Mouse (Mus musculus) embryonic fibroblast, embryonic 13.5 days (primary cell): ENCODE data around the gene Pilrb1. TPM values are rescaled to one million over a fixed set of nuclear protein-coding genes. Genes with fewer than 3 reads are reported as not detected.
A peak's percentile ranks its signal among the peaks of the same experiment; 100 is the strongest.
"Not testable (repeated sequence)": the region's sequence is repeated elsewhere in the genome, so short reads cannot be mapped to it uniquely, and the experiment has no call there.

Experiments
- H3K27ac ChIP-seq: 2 replicates; pipeline ENCODE4 v1.5.1; 2012; ENCODE audit warnings: low read length, control low read depth, inconsistent platforms; ENCODE audit not compliant: insufficient read depth
- H3K4me1 ChIP-seq: 2 replicates; pipeline ENCODE4 v1.6.1; 2011; ENCODE audit warnings: low read length; ENCODE audit not compliant: control insufficient read depth, insufficient read depth
- H3K4me3 ChIP-seq: 2 replicates; pipeline ENCODE4 v1.5.1; 2011; ENCODE audit warnings: mild to moderate bottlenecking, control low read depth, low read length; ENCODE audit not compliant: insufficient read depth
- CTCF ChIP-seq: IDR thresholded peaks from 2 replicates; pipeline ENCODE4 v1.5.1; 2011; ENCODE audit warnings: mild to moderate bottlenecking, control low read depth, low read length, moderate library complexity, borderline replicate concordance; ENCODE audit not compliant: insufficient read depth
- POLR2A ChIP-seq: IDR thresholded peaks from 2 replicates; pipeline ENCODE4 v1.6.1; 2011; ENCODE audit warnings: low read depth, mild to moderate bottlenecking, control low read depth, low read length, moderate library complexity
- polyA plus RNA-seq: library from polyadenylated mRNA; stranded (reverse); fragments of >200 nt; gene quantifications from 2 replicates; pipeline ENCODE4 v1.2.4, GENCODE M21; 2011; ENCODE audit warnings: low read depth; ENCODE audit not compliant: missing spikeins, insufficient read length

Gene Pilrb1
- not detected in 2 replicates for polyA plus RNA-seq

DNA sequence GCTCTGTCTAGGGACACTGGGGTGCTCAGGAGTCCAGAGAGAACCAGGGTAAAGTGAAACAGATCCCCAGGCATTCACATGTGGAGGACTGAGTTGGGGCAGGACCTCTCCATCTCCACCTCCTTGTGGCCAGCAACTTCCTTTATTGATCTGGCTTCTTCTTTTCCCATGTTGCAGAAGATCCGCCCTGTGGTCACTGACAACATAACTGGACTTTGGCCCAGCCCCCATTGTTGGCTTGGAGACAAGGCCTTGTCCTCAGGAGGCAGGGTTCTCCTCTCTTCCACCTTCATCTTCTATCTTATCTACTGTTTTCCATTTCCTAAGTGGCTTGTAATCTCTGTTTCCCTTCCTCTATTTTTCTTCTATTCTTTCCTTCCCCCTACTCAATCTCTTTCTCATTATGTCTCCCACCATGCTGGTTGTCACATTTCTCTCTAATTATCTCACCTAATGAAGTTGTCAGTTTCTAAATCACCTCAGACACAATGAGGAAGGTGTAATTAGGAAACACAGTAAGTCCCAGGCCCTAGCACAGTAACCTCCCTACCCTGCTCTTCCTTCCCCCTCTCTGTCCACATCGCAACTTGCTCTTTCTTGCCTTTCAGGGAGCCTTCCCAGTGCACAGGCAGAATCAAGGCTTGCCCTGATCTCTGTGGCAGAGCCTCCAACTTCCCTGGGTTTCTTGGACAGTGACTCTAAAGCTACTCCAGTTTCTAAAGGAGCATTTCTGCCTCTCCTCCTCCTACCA is at the start of gene Pilrb1:
Pilrb1 (minus strand) TSS at position 147 of the 751 bp plus-strand sequence.
- not testable (repeated sequence) for H3K4me3 ChIP-seq, H3K27ac ChIP-seq, H3K4me1 ChIP-seq

GRCm38 (mm10) chr5:137897812-137898211 is 39.9 kb upstream of the Pilrb1 start:
- TF ChIP-seq POLR2A = no peak
- TF ChIP-seq CTCF = no peak
- no peak overlapping the region for H3K27ac ChIP-seq
- H3K4me1 ChIP-seq = no peaks in the 10 kb centered on the region
- H3K4me3 ChIP-seq = no peak overlapping the region

GRCm38 (mm10) chr5:137892954-137893353 is 35.0 kb upstream of the Pilrb1 start:
- TF ChIP-seq CTCF (no peak), POLR2A (no peak)
- Histone ChIP-seq H3K4me3 (no peak overlapping the region), H3K27ac (no peak overlapping the region), H3K4me1 (no peaks in the 10 kb centered on the region)

DNA sequence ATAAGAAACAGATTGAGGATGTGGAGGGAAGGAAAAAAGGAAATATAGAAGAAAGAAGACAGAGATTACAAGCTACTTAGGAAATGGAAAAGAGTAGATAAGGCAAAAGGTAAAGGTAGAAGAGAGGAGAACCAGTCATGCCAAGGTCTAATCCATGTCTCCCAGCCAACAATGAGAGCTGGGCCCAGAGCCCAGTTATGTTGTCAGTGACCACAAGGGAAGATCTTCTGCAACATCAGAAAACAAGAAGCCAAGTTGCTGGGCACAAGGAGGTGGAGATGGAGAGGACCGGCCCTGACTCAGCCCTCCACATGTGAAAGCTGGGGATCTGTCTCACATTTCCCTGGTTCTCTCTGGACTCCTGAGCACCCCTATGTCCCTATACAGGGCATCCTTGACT is 29.8 kb upstream of the Pilrb1 start:
- TF ChIP-seq CTCF = no peak
- H3K27ac ChIP-seq = no peak overlapping the region
- H3K4me1 ChIP-seq = no peaks in the 10 kb centered on the region
- no peak overlapping the region for H3K4me3 ChIP-seq

DNA sequence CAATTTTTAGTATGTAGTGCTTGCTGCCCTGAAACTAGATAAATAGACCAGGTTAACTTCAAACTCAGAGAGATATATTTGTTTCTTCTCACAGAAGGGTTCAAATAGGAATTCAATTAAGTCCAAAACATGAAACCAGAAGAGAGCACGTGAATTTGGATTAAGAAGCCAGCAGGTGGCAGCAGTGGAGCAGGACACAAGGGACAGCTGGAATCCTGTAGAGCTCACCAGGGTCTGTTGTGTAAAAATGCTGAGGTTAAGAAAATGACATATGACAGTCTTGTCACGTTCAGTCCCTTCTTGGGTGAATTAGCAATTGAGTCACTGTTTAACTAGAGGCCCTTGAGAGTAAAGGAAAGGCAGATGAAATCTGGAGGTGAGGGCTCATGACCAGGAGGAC is 28.0 kb upstream of the Pilrb1 start:
- H3K27ac ChIP-seq = no peak overlapping the region
- H3K4me1 ChIP-seq = no peaks in the 10 kb centered on the region
- TF ChIP-seq CTCF (peak; percentile 22; the same call in 1 of the 2 replicates), POLR2A (no peak)
- H3K4me3 ChIP-seq = no peak overlapping the region

GRCm38 (mm10) chr5:137883345-137883744 is 25.4 kb upstream of the Pilrb1 start:
- no peaks in the 10 kb centered on the region for H3K4me1 ChIP-seq
- TF ChIP-seq POLR2A (no peak), CTCF (no peak)
- no peak overlapping the region for H3K4me3 ChIP-seq
- H3K27ac ChIP-seq = no peak overlapping the region

- no peak overlapping the region for H3K27ac ChIP-seq
Observed at GRCm38 (mm10) chr5:137882922-137883321, 25.0 kb upstream of the Pilrb1 start.

GRCm38 (mm10) chr5:137877860-137878259 is 20.0 kb upstream of the Pilrb1 start:
- Histone ChIP-seq H3K27ac (no peak overlapping the region), H3K4me1 (no peaks in the 10 kb centered on the region), H3K4me3 (no peak overlapping the region)
- TF ChIP-seq CTCF (no peak), POLR2A (no peak)

More at GRCm38 (mm10) chr5:137882922-137883321, 25.0 kb upstream of the Pilrb1 start:
- H3K4me1 ChIP-seq = no peaks in the 10 kb centered on the region
- no peak overlapping the region for H3K4me3 ChIP-seq
- TF ChIP-seq CTCF (no peak), POLR2A (no peak)

DNA sequence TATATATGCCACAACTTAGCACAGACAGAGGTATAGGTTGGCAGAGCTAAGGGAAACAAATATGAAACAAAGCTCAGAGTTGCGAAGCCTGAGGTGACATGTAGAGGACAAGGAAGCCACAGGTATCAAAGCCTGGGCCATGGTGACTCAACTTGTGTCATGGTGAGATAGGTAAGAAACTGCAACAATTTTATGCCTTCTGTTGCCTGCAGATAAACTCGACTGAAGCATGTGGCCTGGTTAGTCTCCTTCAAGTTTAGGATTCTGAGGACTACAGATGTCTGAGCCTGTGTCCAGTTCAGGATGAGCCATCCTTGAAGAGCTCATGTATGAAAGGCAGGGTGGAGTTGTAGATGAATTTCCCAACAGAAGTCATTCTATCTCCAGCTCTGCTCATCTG is 17.1 kb upstream of the Pilrb1 start:
- no peak overlapping the region for H3K27ac ChIP-seq
- no peaks in the 10 kb centered on the region for H3K4me1 ChIP-seq
- H3K4me3 ChIP-seq = no peak overlapping the region
- no peak for TF ChIP-seq POLR2A
- no peak for TF ChIP-seq CTCF

GRCm38 (mm10) chr5:137872381-137872702 is 14.4 kb upstream of the Pilrb1 start:
- not testable (repeated sequence) for H3K27ac ChIP-seq, H3K4me3 ChIP-seq, H3K4me1 ChIP-seq

GRCm38 (mm10) chr5:137871644-137872380 is 13.9 kb upstream of the Pilrb1 start, which contains the start of gene Pilrb2:
Pilrb2 (minus strand) TSS chr5:137871815.
- not testable (repeated sequence) for H3K27ac ChIP-seq, H3K4me3 ChIP-seq, H3K4me1 ChIP-seq

DNA sequence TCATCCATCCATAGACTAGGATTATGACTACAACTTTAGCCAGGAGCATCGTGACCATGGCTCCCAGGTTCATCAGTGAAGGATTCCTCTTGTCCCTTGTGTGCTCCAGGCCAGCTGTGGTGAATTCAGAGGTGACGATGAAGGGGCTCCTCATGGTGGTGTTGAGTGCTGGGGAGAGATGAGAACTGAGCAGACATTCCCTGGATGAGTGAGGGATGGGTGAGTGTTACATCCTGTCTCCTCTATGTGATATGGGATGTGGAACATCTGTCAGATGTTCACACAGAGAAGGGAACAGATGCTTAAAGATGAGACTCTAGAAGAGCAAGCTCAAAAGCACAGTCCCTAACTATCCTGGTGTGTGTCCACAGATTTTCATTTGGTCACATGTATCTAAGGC is 10.7 kb upstream of the Pilrb1 start:
- not testable (repeated sequence) for H3K4me3 ChIP-seq, H3K4me1 ChIP-seq, H3K27ac ChIP-seq

GRCm38 (mm10) chr5:137864008-137864407 is 6.1 kb upstream of the Pilrb1 start:
- not testable (repeated sequence) for H3K4me1 ChIP-seq, H3K4me3 ChIP-seq, H3K27ac ChIP-seq

- not testable (repeated sequence) for H3K4me1 ChIP-seq, H3K4me3 ChIP-seq, H3K27ac ChIP-seq
Observed at GRCm38 (mm10) chr5:137856870-137857269, 1.0 kb downstream of the Pilrb1 start.
